Mouse (Mus musculus) bone marrow macrophage, adult 2 months (primary cell): Measurements from ENCODE around the gene Disp1.

ENCODE experiments used
- CTCF ChIP-seq: IDR thresholded peaks from 2 replicates; pipeline ENCODE4 v1.5.1; 2012; ENCODE audit warnings: low read depth, mild to moderate bottlenecking, low read length, moderate library complexity
- POLR2A ChIP-seq: IDR thresholded peaks from 2 replicates; pipeline ENCODE4 v1.6.1; 2012; ENCODE audit warnings: mild to moderate bottlenecking, low read depth, low read length, borderline replicate concordance

DNA sequence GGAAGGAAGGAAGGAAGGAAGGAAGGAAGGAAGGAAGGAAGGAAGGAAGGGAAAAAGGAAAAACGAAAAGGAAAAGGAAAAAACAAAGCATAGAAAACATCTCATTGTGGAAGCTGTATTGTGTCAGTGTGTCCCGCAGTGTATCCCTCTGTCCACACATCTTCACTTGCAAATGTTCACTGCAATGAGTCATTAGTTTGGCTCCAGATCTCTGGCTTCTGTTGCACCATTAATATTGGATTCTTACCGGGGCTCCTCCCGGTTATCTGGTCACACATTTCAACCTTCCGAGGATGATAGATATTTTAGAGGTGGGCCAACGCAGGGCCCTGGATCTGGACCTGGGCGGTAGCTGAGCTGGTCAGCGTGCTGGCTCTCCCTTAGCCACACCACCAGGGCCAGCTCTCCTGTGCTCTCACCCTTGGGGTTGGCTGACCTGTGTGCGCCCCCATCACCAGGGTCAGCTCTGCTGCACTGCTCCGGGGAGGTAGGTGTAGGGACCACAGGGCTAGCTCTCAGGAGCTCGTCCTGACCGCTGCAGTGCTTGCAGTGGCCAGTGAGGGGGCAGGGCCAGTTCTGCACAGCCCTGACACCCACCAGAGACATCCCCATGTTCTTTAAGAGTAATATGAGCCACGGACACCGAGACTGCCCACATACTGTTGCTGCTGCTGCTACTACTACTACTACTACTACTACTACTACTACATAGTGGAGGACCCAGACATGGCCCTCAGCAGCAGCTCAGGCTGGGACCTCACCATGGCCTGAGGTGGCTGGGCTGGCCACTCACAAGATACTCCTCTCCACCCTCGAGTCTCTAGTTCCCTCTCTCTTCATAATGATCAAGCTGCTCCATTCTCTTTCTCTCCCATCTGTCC lies 104.1 kb downstream of the Disp1 start:
- TF ChIP-seq CTCF (no peak), POLR2A (no peak)
